Mouse (Mus musculus) cerebellum, adult 2 months (tissue): Measurements from ENCODE around the gene Bach2. TPM values are rescaled to one million over a fixed set of nuclear protein-coding genes. Genes with fewer than 3 reads are reported as not detected.
A peak's percentile ranks its signal among the peaks of the same experiment; 100 is the strongest.

Experiments used
- DNase-seq, 2 experiments: peaks; one replicate each; pipeline ENCODE4 v3.0.0; 2021
- H3K27ac ChIP-seq: fragments of 200-500 bp; 2 replicates; pipeline ENCODE4 v1.5.1; 2012; ENCODE audit warnings: low read length, control low read depth, inconsistent platforms; ENCODE audit not compliant: insufficient read depth
- H3K27me3 ChIP-seq: fragments of 200-500 bp; 2 replicates; pipeline ENCODE4 v1.6.1; 2012; ENCODE audit warnings: inconsistent platforms, mild to moderate bottlenecking, low read length, moderate library complexity; ENCODE audit not compliant: control insufficient read depth, insufficient read depth
- H3K4me1 ChIP-seq: fragments of 200-500 bp; 2 replicates; pipeline ENCODE4 v1.6.1; 2011; ENCODE audit warnings: low read length; ENCODE audit not compliant: control insufficient read depth, insufficient read depth
- H3K4me3 ChIP-seq: fragments of 200-500 bp; replicated peaks from 2 replicates; pipeline ENCODE3; 2011; ENCODE audit warnings: mild to moderate bottlenecking, low read depth, low read length, control low read depth; ENCODE audit not compliant: insufficient read depth
- CTCF ChIP-seq: fragments of 200-500 bp; IDR thresholded peaks from 2 replicates; pipeline ENCODE4 v1.5.1; 2011; ENCODE audit warnings: low read depth, mild to moderate bottlenecking, control low read depth, low read length, moderate library complexity, borderline replicate concordance; ENCODE audit not compliant: insufficient read depth
- POLR2A ChIP-seq: fragments of 200-500 bp; IDR thresholded peaks from 2 replicates; pipeline ENCODE4 v1.6.1; 2011; ENCODE audit warnings: low read length, control low read depth, borderline replicate concordance; ENCODE audit not compliant: insufficient read depth
- WGBS: fragments of 180-500 bp; shearing (Covaris S2); methylation state at CpG from one replicate; pipeline ENCODE4 v1.1.7; 2018; 5-methylcytosine and 5-hydroxymethylcytosine counted together
- polyA plus RNA-seq: library from polyadenylated mRNA; depleted of rRNA; stranded (reverse); fragments of >200 nt; gene quantifications from 2 replicates; pipeline ENCODE4 v1.2.3, GENCODE M21; 2012; rRNA removed

Bach2 gene
- polyA plus RNA-seq = 4.6 and 4.7 TPM in 2 replicates

DNA sequence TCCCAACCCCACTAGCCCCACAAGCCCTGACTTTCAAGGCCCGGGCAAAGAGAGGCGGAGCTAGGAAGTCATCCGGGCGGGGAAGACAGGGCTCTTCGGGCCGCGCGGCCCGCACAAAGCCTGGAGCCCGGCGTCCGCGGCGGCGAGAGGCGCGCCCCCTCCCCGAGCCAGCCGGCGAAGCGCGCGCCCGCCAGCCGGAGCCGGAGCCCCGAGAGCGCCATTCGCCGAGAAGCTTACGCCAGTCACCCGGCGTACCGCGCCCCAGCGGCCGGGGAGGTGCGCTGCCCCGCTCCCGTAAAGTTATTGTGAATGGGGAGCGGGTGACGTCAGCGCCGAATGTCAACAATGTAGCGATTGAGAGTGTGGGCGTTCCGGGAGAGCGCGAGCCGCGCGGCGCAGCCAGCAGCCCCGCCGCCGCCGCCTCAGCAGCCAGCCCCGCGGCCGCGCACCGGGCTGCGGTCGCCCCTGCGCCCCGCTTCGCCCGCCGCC, at the start of gene Bach2:
Gene Bach2 (plus strand): TSS at position 439 of the 489 bp plus-strand sequence.
- WGBS = under 1% methylated on average over 69 of the region's 69 CpGs
- DNase-seq = peak; percentile 92

GRCm38 (mm10) chr4:32189416-32190036, 49.1 kb upstream of the Bach2 start:
- H3K4me3 ChIP-seq = no peak overlapping the region
- H3K4me1 ChIP-seq = no peaks in the 10 kb centered on the region
- H3K27ac ChIP-seq = no peak overlapping the region
- WGBS = 80% methylated on average over 4 of the region's 4 CpGs
- no peak for DNase-seq
- H3K27me3 ChIP-seq = no peaks in the 10 kb centered on the region
- TF ChIP-seq CTCF (no peak), POLR2A (no peak)

More for the DNA sequence above, at the start of gene Bach2:
- Histone ChIP-seq H3K4me3 (peak within 1 kb of the TSS; percentile 69), H3K4me1 (peaks cover 5% of the 10 kb centered on the region), H3K27me3 (no peaks in the 10 kb centered on the region), H3K27ac (peak within 1 kb of the TSS; percentile 72)
- TF ChIP-seq POLR2A (0 out of 2 replicates have a peak, but pooled peaks have one; percentile 4), CTCF (peak; percentile 10; the same call in 1 of the 2 replicates)

- Histone ChIP-seq H3K27ac (no peak overlapping the region), H3K4me3 (no peak overlapping the region), H3K4me1 (no peaks in the 10 kb centered on the region), H3K27me3 (no peaks in the 10 kb centered on the region)
- TF ChIP-seq POLR2A = no peak
- no peak for TF ChIP-seq CTCF
- no peak for DNase-seq
- 87% methylated on average over 8 of the region's 8 CpGs for WGBS
Measured at GRCm38 (mm10) chr4:32190506-32190905, 48.1 kb upstream of the Bach2 start.

GRCm38 (mm10) chr4:32195945-32196921, 42.4 kb upstream of the Bach2 start:
- Histone ChIP-seq H3K27ac (no peak overlapping the region), H3K27me3 (no peaks in the 10 kb centered on the region), H3K4me1 (peaks cover 3% of the 10 kb centered on the region; the same call in 1 of the 2 replicates), H3K4me3 (no peak overlapping the region)
- WGBS = 67% methylated on average over 9 of the region's 9 CpGs
- TF ChIP-seq CTCF = no peak
- TF ChIP-seq POLR2A = no peak
- peak; percentile 17 to 20 for DNase-seq

GRCm38 (mm10) chr4:32198031-32198430, 40.6 kb upstream of the Bach2 start:
- 18% methylated on average over 1 of the region's 1 CpGs for WGBS
- DNase-seq = peak; percentile 72 to 86
- TF ChIP-seq POLR2A (no peak), CTCF (no peak)

GRCm38 (mm10) chr4:32198589-32198988, 40.0 kb upstream of the Bach2 start:
- 80% methylated on average over 7 of the region's 7 CpGs for WGBS
- DNase-seq = no peak
- H3K4me3 ChIP-seq = no peak overlapping the region
- H3K4me1 ChIP-seq = peaks cover 3% of the 10 kb centered on the region; the same call in 1 of the 2 replicates
- H3K27me3 ChIP-seq = no peaks in the 10 kb centered on the region
- H3K27ac ChIP-seq = no peak overlapping the region
- TF ChIP-seq CTCF = no peak
- TF ChIP-seq POLR2A = no peak

More at GRCm38 (mm10) chr4:32198031-32198430, 40.6 kb upstream of the Bach2 start:
- Histone ChIP-seq H3K27ac (no peak overlapping the region), H3K4me3 (no peak overlapping the region), H3K4me1 (peaks cover 3% of the 10 kb centered on the region; the same call in 1 of the 2 replicates), H3K27me3 (no peaks in the 10 kb centered on the region)

GRCm38 (mm10) chr4:32199156-32199555, 39.4 kb upstream of the Bach2 start:
- TF ChIP-seq POLR2A (no peak), CTCF (no peak)
- H3K4me3 ChIP-seq = no peak overlapping the region
- DNase-seq = no peak
- H3K4me1 ChIP-seq = peaks cover 3% of the 10 kb centered on the region; the same call in 1 of the 2 replicates
- no peaks in the 10 kb centered on the region; the same call in 1 of the 2 replicates for H3K27me3 ChIP-seq
- 95% methylated on average over 7 of the region's 7 CpGs for WGBS
- no peak overlapping the region for H3K27ac ChIP-seq

DNA sequence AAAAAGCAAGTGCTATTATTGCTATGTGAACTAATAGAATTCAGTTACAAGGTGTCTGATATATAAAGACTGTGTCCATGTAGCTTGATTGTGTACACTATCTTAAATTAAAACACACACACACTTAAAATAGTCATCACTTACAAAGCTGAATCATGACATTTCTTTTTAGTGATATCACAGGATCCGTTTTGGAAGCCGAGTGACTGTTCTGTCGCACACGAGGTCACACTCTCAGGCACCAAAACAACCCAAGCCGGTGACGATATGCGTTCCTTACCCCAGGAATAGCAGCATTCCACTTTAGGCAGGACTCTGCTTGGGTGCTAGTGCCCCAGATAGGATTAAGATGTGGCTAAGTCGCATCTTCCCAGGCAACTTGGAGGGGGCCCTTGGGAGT, 37.5 kb upstream of the Bach2 start:
- WGBS = 96% methylated on average over 8 of the region's 8 CpGs
- TF ChIP-seq POLR2A (no peak), CTCF (no peak)
- Histone ChIP-seq H3K4me3 (no peak overlapping the region), H3K4me1 (peaks cover 3% of the 10 kb centered on the region; the same call in 1 of the 2 replicates), H3K27me3 (no peaks in the 10 kb centered on the region; the same call in 1 of the 2 replicates), H3K27ac (no peak overlapping the region)
- DNase-seq = no peak
